9 mouse cellular contexts compared by ENCODE assay signal in the genomic region with DNA sequence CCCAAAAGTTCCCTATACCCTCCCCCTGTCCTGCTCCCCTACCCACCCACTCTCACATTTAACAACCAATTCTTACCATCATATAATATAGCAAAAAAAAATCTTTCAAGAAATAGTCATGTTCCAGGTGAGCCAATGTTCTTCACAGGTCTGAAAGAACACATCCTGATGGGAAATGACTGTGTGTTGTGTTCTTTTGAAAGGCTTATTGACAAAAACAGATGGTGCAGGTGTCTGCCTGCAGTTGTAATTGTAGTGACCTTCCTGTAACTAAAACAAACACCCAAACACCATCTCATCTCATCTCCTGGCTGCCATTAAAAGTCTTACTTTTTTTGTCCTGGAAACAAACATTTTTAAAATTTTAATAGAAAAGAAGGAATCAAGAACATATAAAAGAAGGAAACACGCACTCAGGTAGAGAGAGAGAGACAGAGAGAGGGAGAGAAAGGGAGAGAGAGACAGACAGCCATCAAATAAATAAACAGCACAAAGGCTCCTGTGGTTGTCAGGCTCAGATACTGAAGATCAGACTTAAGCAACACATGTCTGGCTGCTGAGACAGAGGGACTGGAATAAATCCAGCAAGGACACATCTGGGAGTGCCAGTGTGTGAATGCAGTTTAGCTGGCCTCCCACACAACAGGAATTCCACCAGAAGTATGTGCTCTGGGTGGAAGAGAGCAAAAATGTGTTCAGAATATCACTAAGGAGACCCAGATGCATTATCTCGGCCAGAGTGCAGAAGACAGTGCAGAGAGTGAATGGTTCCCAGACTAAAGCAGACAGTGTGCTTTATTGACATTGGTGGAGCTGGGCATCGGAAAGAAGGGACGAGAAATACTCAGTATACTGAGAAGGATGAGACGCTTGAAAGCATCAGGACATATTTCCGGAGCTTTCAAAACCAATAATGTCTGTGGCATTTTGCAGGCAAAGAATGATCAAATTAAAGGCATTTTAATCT.
A peak's percentile ranks its signal among the peaks of the same experiment; 100 is the strongest.
DNase-seq lines count a peak whose midpoint lies in the region; ATAC-seq and TF ChIP-seq lines count a peak whose summit lies in the region.
"Had no signal": no experiment of that assay in that cellular context is flagged by ENCODE, and none has a peak within 500 bp of the region (broad histone marks: within the 10 kb centered on the region; RNA-seq: fewer than 3 reads in every experiment).

No protein-coding gene starts in this region.

- peak overlapping the region; percentile 77 for H3K27ac ChIP-seq in gastrocnemius, adult 2 months
- H3K27ac ChIP-seq in heart, embryonic 12.5 days (ENCODE audit: poor library complexity, severe bottlenecking), result 0 out of 2 replicates have a peak overlapping the region, but pooled peaks have one; percentile 44
- H3K27ac ChIP-seq in lung, embryonic 16.5 days (ENCODE audit: low read length), result no peak overlapping the region
- H3K27ac ChIP-seq: embryonic facial prominence, embryonic 15.5 days had no signal

- WGBS in heart, embryonic 12.5 days, result 59% methylated on average over 6 of the region's 6 CpGs
- WGBS in lung, embryonic 16.5 days, result 41% methylated on average over 6 of the region's 6 CpGs

- no peaks in the 10 kb centered on the region for H3K27me3 ChIP-seq in heart, embryonic 12.5 days (replicated peaks)
- H3K27me3 ChIP-seq in lung, embryonic 16.5 days (ENCODE audit: control insufficient read depth, insufficient read depth, low read depth, low read length), result no peaks in the 10 kb centered on the region
- H3K27me3 ChIP-seq: embryonic facial prominence, embryonic 15.5 days had no signal

- H3K9me3 ChIP-seq in heart, embryonic 12.5 days (replicated peaks), result no peaks in the 10 kb centered on the region
- H3K9me3 ChIP-seq in lung, embryonic 16.5 days (ENCODE audit: control insufficient read depth, low read length), result no peaks in the 10 kb centered on the region
- H3K9me3 ChIP-seq: embryonic facial prominence, embryonic 15.5 days had no signal

- H3K36me3 ChIP-seq in heart, embryonic 12.5 days, result no peaks in the 10 kb centered on the region
- no peaks in the 10 kb centered on the region for H3K36me3 ChIP-seq in lung, embryonic 16.5 days (ENCODE audit: control insufficient read depth, insufficient read depth, low read length)
- H3K36me3 ChIP-seq: embryonic facial prominence, embryonic 15.5 days had no signal

- no peak overlapping the region for H3K4me2 ChIP-seq in heart, embryonic 12.5 days
- H3K4me2 ChIP-seq in lung, embryonic 16.5 days (ENCODE audit: low read depth, low read length), result no peak overlapping the region
- H3K4me2 ChIP-seq: embryonic facial prominence, embryonic 15.5 days had no signal

- no peak for TF ChIP-seq CTCF in gastrocnemius, adult 2 months (IDR thresholded peaks at IDR 0.05)

- peak; percentile 24 for DNase-seq in gastrocnemius, adult 2 months
- DNase-seq in gastrocnemius, postnatal 4 days (ENCODE audit: low spot score in 2 of 2), result no peak
- peak; percentile 12 for DNase-seq in adrenal gland, postnatal 14 days
- DNase-seq in cerebellum, postnatal 25 days, result no peak
- DNase-seq in layer of hippocampus, postnatal 14 days (ENCODE audit: low spot score in 2 of 2), result no peak
- DNase-seq in thymus, postnatal 10 days (ENCODE audit: low spot score in 2 of 2), result no peak

- no peak for ATAC-seq in heart, embryonic 12.5 days (ENCODE audit: insufficient number of reproducible peaks, low FRiP score)
- peak; percentile 34; the same call in 1 of the 2 replicates for ATAC-seq in lung, embryonic 16.5 days (ENCODE audit: low read depth)

- H3K9ac ChIP-seq in heart, embryonic 12.5 days, result no peak overlapping the region
- no peak overlapping the region for H3K9ac ChIP-seq in lung, embryonic 16.5 days (ENCODE audit: low read length)
- H3K9ac ChIP-seq: embryonic facial prominence, embryonic 15.5 days had no signal

- H3K4me3 ChIP-seq in gastrocnemius, adult 2 months, result no peak overlapping the region
- H3K4me3 ChIP-seq in heart, embryonic 12.5 days, result no peak overlapping the region
- no peak overlapping the region for H3K4me3 ChIP-seq in lung, embryonic 16.5 days (ENCODE audit: low read length)
- H3K4me3 ChIP-seq: embryonic facial prominence, embryonic 15.5 days had no signal

- intact Hi-C loops in gastrocnemius, adult 2 months (cut with DNase I), result no loop called here

- peaks cover 7% of the 10 kb centered on the region for H3K4me1 ChIP-seq in heart, embryonic 12.5 days (replicated peaks)
- H3K4me1 ChIP-seq in lung, embryonic 16.5 days (replicated peaks; ENCODE audit: control insufficient read depth, insufficient read depth, low read length), result no peaks in the 10 kb centered on the region; the same call in 1 of the 2 replicates

Comparison
In these comparisons a context has a peak if more than half of its experiments do, and no peak if none do; other contexts are left out.
1. DNase-seq: peak in gastrocnemius, adult 2 months (single experiment) and adrenal gland, postnatal 14 days (single experiment); none in gastrocnemius, postnatal 4 days (0 of 2), cerebellum, postnatal 25 days (0 of 2), layer of hippocampus, postnatal 14 days (0 of 2) and thymus, postnatal 10 days (0 of 2).